Mouse (Mus musculus): ENCODE results near the gene Atp1a4.

DNA sequence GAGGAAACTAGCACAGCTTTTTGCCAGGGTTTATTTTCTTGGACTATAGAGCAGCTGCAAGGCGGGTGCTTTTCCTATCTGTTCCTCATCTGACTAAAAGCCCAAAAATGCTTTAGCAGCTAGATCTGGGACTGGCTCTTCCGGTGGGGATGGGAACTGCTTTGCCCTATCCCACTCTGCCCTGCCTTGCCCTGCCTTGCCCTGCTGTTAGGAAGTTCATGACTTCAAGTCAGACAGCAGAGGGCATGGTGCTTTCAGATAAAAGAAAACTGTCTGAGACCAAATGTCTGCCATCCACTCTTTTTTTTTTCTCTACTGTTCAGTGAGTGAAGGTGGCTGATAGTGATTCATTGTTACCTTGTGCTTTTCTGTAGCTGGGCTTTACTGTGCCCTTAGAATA is 66.6 kb downstream of the Atp1a4 start:
- TF ChIP-seq CTCF (IDR thresholded peaks at IDR 0.05; ENCODE audit: control insufficient read depth, insufficient read depth, insufficient read length) (no peak), CEBPB (IDR thresholded peaks at IDR 0.05; ENCODE audit: low read depth) (no peak)

Data from C2C12 (cell line).